Mouse (Mus musculus) hindbrain, embryonic 16.5 days (tissue): ENCODE data around the gene Gm49340. TPM values are rescaled to one million over a fixed set of nuclear protein-coding genes. Genes with fewer than 3 reads are reported as not detected.
A peak's percentile ranks its signal among the peaks of the same experiment; 100 is the strongest.
"Not testable (repeated sequence)": the region's sequence is repeated elsewhere in the genome, so short reads cannot be mapped to it uniquely, and the experiment has no call there.

ENCODE experiments used
- ATAC-seq: fragments of 200-750 bp; cut with Nextera tagmentation; 2 replicates; pipeline ENCODE4 v1.8.0; 2017; ENCODE audit warnings: moderate TSS enrichment, moderate library complexity
- H3K27ac ChIP-seq: fragments of 300-500 bp; sonication (generic); 2 replicates; pipeline ENCODE4 v1.5.1; 2014; ENCODE audit warnings: low read depth, mild to moderate bottlenecking, control low read depth, low read length, moderate library complexity
- H3K27me3 ChIP-seq: fragments of 300-500 bp; sonication (generic); replicated peaks from 2 replicates; pipeline ENCODE4 v1.6.1; 2014; ENCODE audit warnings: low read length; ENCODE audit not compliant: control insufficient read depth, insufficient read depth
- H3K36me3 ChIP-seq: fragments of 300-500 bp; sonication (generic); 2 replicates; pipeline ENCODE4 v1.6.1; 2014; ENCODE audit warnings: mild to moderate bottlenecking, low read length, moderate library complexity, mixed read lengths; ENCODE audit not compliant: control insufficient read depth, insufficient read depth
- H3K4me1 ChIP-seq: fragments of 300-500 bp; sonication (generic); 2 replicates; pipeline ENCODE4 v1.6.1; 2014; ENCODE audit warnings: low read depth, low read length; ENCODE audit not compliant: control insufficient read depth, insufficient read depth
- H3K4me2 ChIP-seq: fragments of 300-500 bp; sonication (generic); 2 replicates; pipeline ENCODE4 v1.6.1; 2014; ENCODE audit warnings: mild to moderate bottlenecking, low read length, control low read depth, moderate library complexity
- H3K4me3 ChIP-seq: fragments of 300-500 bp; sonication (generic); 2 replicates; pipeline ENCODE4 v1.5.1; 2014; ENCODE audit warnings: mild to moderate bottlenecking, low read length, control low read depth, moderate library complexity
- H3K9ac ChIP-seq: fragments of 300-500 bp; sonication (generic); 2 replicates; pipeline ENCODE4 v1.6.1; 2014; ENCODE audit warnings: low read depth, mild to moderate bottlenecking, control low read depth, low read length, moderate library complexity
- H3K9me3 ChIP-seq: fragments of 300-500 bp; sonication (generic); 2 replicates; pipeline ENCODE4 v1.6.1; 2014; ENCODE audit warnings: mild to moderate bottlenecking, low read length, moderate library complexity; ENCODE audit not compliant: control insufficient read depth
- WGBS: fragments of 180-500 bp; shearing (Covaris S2); extraction: QIAGEN DNeasy Blood & Tissue Kit; methylation state at CpG from one replicate; pipeline ENCODE4 v1.1.7; 2014; 5-methylcytosine and 5-hydroxymethylcytosine counted together
- polyA plus RNA-seq: library from polyadenylated mRNA; unstranded; fragments of >200 nt; fragmentation: Nextera tagmentation; extraction: Ambion mirVana; gene quantifications from 2 replicates; pipeline ENCODE4 v1.2.1, GENCODE M21; 2015

The Gm49340 gene
- not detected in 2 replicates for polyA plus RNA-seq

GRCm38 (mm10) chr11:73329442-73329841 is at the start of gene Gm49340, which contains the start of the genes Aspa and Spata22:
Gene Gm49340, plus strand, starts transcription at chr11:73329741.
Gene Aspa, minus strand, starts transcription at chr11:73329596.
Gene Spata22, plus strand, starts transcription at chr11:73329741.
- Histone ChIP-seq H3K27me3 (no peaks in the 10 kb centered on the region), H3K27ac (no peak within 1 kb of the TSS), H3K9ac (no peak within 1 kb of the TSS), H3K9me3 (peaks cover 4% of the 10 kb centered on the region; the same call in 1 of the 2 replicates), H3K4me1 (no peaks in the 10 kb centered on the region), H3K4me3 (no peak within 1 kb of the TSS), H3K4me2 (no peak within 1 kb of the TSS), H3K36me3 (no peaks in the 10 kb centered on the region)
- 82% methylated on average over 27 of the region's 27 CpGs for WGBS
- ATAC-seq, result no peak

- no peak overlapping the region for H3K9ac ChIP-seq
- no peaks in the 10 kb centered on the region for H3K4me1 ChIP-seq
- H3K36me3 ChIP-seq, result no peaks in the 10 kb centered on the region
- H3K9me3 ChIP-seq, result no peaks in the 10 kb centered on the region
- no peaks in the 10 kb centered on the region for H3K27me3 ChIP-seq
- no peak overlapping the region for H3K4me2 ChIP-seq
- no peak for ATAC-seq
- no peak overlapping the region for H3K27ac ChIP-seq
- 55% methylated on average over 5 of the region's 5 CpGs for WGBS
- H3K4me3 ChIP-seq, result no peak overlapping the region
Measured at GRCm38 (mm10) chr11:73280710-73281109, 48.8 kb upstream of the Gm49340 start.

- Histone ChIP-seq H3K9ac (peak overlapping the region; percentile 61), H3K9me3 (no peaks in the 10 kb centered on the region), H3K36me3 (no peaks in the 10 kb centered on the region), H3K4me1 (no peaks in the 10 kb centered on the region), H3K4me2 (peak overlapping the region; percentile 66), H3K4me3 (peak overlapping the region; percentile 43), H3K27me3 (no peaks in the 10 kb centered on the region), H3K27ac (0 out of 2 replicates have a peak overlapping the region, but pooled peaks have one; percentile 42)
- WGBS, result under 1% methylated on average over 16 of the region's 16 CpGs
- peak; percentile 98 for ATAC-seq
Measured at GRCm38 (mm10) chr11:73281528-73282027, 48.0 kb upstream of the Gm49340 start.

GRCm38 (mm10) chr11:73283369-73283768 is 46.2 kb upstream of the Gm49340 start:
- H3K36me3 ChIP-seq, result no peaks in the 10 kb centered on the region
- no peaks in the 10 kb centered on the region for H3K9me3 ChIP-seq
- no peaks in the 10 kb centered on the region for H3K4me1 ChIP-seq
- no peaks in the 10 kb centered on the region for H3K27me3 ChIP-seq
- H3K9ac ChIP-seq, result no peak overlapping the region
- H3K27ac ChIP-seq, result no peak overlapping the region
- no peak overlapping the region for H3K4me3 ChIP-seq
- H3K4me2 ChIP-seq, result no peak overlapping the region
- 88% methylated on average over 9 of the region's 9 CpGs for WGBS
- ATAC-seq, result no peak

GRCm38 (mm10) chr11:73283926-73284325 is 45.6 kb upstream of the Gm49340 start:
- Histone ChIP-seq H3K9ac (no peak overlapping the region), H3K27me3 (no peaks in the 10 kb centered on the region), H3K4me1 (no peaks in the 10 kb centered on the region), H3K9me3 (no peaks in the 10 kb centered on the region), H3K4me2 (no peak overlapping the region), H3K27ac (no peak overlapping the region), H3K4me3 (no peak overlapping the region), H3K36me3 (no peaks in the 10 kb centered on the region)
- no CpG with 5 or more reads among the region's 1 CpGs for WGBS
- no peak for ATAC-seq

- Histone ChIP-seq H3K4me3 (no peak overlapping the region), H3K9me3 (no peaks in the 10 kb centered on the region), H3K36me3 (no peaks in the 10 kb centered on the region), H3K27me3 (no peaks in the 10 kb centered on the region), H3K4me1 (no peaks in the 10 kb centered on the region), H3K9ac (no peak overlapping the region), H3K4me2 (no peak overlapping the region), H3K27ac (no peak overlapping the region)
- no peak for ATAC-seq
Measured at GRCm38 (mm10) chr11:73284351-73284750, 45.2 kb upstream of the Gm49340 start.

GRCm38 (mm10) chr11:73289621-73290020 is 39.9 kb upstream of the Gm49340 start:
- Histone ChIP-seq H3K27ac (no peak overlapping the region), H3K4me2 (no peak overlapping the region), H3K4me1 (no peaks in the 10 kb centered on the region), H3K27me3 (no peaks in the 10 kb centered on the region), H3K36me3 (no peaks in the 10 kb centered on the region), H3K4me3 (no peak overlapping the region), H3K9me3 (no peaks in the 10 kb centered on the region), H3K9ac (no peak overlapping the region)
- WGBS, result 78% methylated on average over 1 of the region's 1 CpGs
- ATAC-seq, result no peak

- Histone ChIP-seq H3K9ac (no peak overlapping the region), H3K27me3 (no peaks in the 10 kb centered on the region), H3K27ac (no peak overlapping the region), H3K4me3 (no peak overlapping the region), H3K4me2 (no peak overlapping the region), H3K9me3 (no peaks in the 10 kb centered on the region), H3K4me1 (no peaks in the 10 kb centered on the region), H3K36me3 (no peaks in the 10 kb centered on the region)
- ATAC-seq, result no peak
- WGBS, result 28% methylated on average over 2 of the region's 2 CpGs
Measured at GRCm38 (mm10) chr11:73303123-73303522, 26.4 kb upstream of the Gm49340 start.

- Histone ChIP-seq H3K4me1 (no peaks in the 10 kb centered on the region), H3K9ac (no peak overlapping the region), H3K27ac (no peak overlapping the region), H3K27me3 (no peaks in the 10 kb centered on the region), H3K4me2 (no peak overlapping the region), H3K9me3 (no peaks in the 10 kb centered on the region), H3K4me3 (no peak overlapping the region), H3K36me3 (no peaks in the 10 kb centered on the region)
- ATAC-seq, result no peak
- WGBS, result 48% methylated on average over 3 of the region's 3 CpGs
Measured at GRCm38 (mm10) chr11:73315961-73316360, 13.6 kb upstream of the Gm49340 start.

- H3K4me3 ChIP-seq, ATAC-seq, H3K9ac ChIP-seq, H3K9me3 ChIP-seq, H3K27me3 ChIP-seq, H3K4me2 ChIP-seq, H3K36me3 ChIP-seq, H3K27ac ChIP-seq, H3K4me1 ChIP-seq: not testable (repeated sequence)
- 92% methylated on average over 2 of the region's 2 CpGs for WGBS
Measured at GRCm38 (mm10) chr11:73318581-73318980, 11.0 kb upstream of the Gm49340 start.
